Mouse (Mus musculus) right cerebral cortex, postnatal 36 days (tissue): ENCODE measurements around the gene Gm960.

Experiments
- DNase-seq, 2 experiments: peaks; one replicate each; pipeline ENCODE4 v3.0.0; 2022; ENCODE audit warnings: low spot score in 2 of 2, mixed read lengths in 1 of 2

Gm960 gene

DNA sequence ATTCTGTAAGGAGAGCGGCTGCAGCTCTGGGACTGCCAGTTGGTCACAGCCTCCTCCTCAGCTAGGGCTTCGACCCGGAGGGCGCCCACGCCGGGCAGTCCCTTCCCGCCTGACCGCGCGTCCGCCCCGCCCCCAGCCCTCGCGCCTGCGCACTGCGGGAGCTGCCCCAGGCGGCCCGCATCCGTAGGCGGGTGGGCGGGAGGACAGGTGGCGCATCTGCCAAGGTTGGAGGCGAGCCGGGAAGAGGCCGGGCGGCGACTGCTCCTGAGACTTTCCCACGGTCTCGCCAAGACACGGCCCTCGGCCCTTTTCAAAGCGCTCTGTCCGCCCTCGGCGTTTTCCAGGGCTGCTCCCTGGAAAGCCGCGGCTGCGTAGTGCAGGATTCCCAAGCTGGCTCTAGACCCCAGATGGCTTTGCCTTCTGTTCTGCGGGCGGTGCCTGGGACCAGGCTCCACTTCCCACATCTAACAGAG is at the start of gene Gm960:
TSS of gene Gm960 (minus strand) at position 464 of the 473 bp plus-strand sequence.
- DNase-seq, result peak; percentile 70 to 76

- no peak for DNase-seq
These were observed 49.3 kb upstream of the Gm960 start for GRCm38 (mm10) chr19:4747631-4748312.

GRCm38 (mm10) chr19:4746611-4747010 is 48.1 kb upstream of the Gm960 start:
- no peak for DNase-seq

DNA sequence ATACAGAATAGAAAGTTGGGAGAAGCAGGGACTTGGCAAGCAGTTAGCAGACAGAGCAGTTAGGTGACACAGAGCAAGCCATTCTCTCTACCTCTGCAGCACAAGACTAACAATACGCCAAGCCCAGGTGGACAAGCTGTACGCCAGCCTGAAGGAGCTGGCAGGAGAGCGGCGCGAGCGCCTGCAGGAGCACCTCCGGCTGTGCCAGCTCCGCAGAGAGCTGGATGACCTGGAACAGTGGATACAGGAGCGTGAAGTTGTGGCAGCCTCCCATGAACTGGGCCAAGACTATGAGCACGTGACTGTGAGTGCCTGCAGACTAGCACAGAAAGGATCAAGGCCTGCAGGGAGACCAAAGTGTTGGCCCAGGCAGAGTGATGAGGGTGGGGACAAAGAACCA is 47.2 kb upstream of the Gm960 start:
- peak in 1 of 2 experiments; percentile 40 for DNase-seq

- no peak for DNase-seq
These were observed 46.6 kb upstream of the Gm960 start for GRCm38 (mm10) chr19:4745057-4745456.

- no peak for DNase-seq
These were observed 45.6 kb upstream of the Gm960 start for GRCm38 (mm10) chr19:4744026-4744425.

DNA sequence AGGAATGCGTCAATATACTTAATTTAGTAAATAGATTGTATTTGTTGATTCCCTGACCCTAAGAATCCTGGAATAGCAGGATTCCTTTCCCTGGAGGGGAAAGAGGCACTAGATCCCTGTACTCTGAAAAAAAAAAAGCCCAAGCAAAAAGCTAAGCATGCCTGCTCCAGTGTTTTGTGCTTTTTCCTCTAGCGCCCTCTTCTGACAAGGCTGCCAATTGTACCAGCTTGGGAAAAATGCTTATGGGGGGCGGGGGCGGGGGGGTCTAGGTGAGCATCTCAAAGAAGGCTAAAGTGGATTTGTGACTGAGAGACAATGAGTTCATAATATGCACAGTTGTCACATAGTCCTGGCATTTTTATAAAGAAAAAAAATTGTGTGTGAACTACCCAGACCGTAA is 45.1 kb upstream of the Gm960 start:
- DNase-seq, result no peak

DNA sequence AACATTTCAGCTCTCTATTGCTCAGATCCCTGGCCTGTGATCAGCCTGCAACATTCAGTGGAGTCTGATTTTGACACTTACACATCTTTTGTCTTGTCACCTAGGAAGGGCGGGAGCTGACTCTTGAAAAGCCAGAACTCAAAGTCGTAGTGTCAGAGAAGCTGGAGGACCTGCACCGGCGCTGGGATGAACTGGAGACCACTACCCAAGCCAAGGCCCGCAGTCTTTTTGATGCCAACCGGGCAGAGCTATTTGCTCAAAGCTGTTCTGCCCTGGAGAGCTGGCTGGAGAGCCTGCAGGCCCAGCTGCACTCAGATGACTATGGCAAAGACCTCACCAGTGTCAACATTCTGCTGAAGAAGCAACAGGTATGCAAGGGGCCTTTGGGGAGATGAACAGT is 43.8 kb upstream of the Gm960 start:
- DNase-seq, result no peak

GRCm38 (mm10) chr19:4741482-4741881 is 43.0 kb upstream of the Gm960 start:
- DNase-seq, result no peak

GRCm38 (mm10) chr19:4739762-4740161 is 41.3 kb upstream of the Gm960 start:
- no peak for DNase-seq

DNA sequence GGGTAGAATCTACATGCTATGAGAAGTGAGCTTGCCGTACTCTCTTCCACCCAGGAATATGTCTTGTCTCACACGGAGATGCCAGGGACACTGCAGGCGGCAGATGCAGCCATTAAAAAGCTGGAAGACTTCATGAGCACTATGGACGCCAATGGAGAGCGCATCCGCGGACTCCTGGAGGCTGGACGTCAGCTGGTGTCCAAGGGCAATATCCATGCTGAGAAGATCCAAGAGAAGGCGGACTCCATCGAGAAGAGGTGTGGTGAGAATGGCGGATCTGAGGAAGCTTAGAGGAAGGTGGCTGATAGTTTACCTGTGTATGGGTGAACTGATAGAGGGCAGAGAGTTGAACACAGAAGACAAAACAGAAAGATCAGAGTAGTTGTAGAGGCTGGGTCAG is 40.6 kb upstream of the Gm960 start:
- no peak for DNase-seq

- DNase-seq, result no peak
These were observed 39.4 kb upstream of the Gm960 start for GRCm38 (mm10) chr19:4737866-4738265.

GRCm38 (mm10) chr19:4733052-4733451 is 34.6 kb upstream of the Gm960 start:
- DNase-seq, result no peak

DNA sequence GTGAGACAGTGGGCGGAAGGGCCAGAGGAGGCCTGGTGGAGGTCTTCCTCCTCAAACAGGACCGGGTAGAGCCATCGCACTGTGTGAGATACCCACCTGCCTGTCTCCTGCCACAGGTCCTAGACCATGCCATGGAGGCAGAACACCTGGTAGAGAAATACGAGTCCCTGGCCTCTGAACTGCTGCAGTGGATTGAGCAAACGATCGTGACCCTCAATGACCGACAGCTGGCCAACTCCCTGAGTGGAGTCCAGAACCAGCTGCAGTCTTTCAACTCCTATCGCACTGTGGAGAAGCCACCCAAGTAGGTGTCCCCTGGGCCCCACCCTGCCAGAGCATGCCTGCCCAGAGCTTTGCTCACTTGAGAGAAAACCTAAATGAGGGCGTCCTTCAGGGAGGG is 30.7 kb upstream of the Gm960 start:
- DNase-seq, result no peak

GRCm38 (mm10) chr19:4720671-4721244 is 22.3 kb upstream of the Gm960 start:
- DNase-seq, result no peak

DNA sequence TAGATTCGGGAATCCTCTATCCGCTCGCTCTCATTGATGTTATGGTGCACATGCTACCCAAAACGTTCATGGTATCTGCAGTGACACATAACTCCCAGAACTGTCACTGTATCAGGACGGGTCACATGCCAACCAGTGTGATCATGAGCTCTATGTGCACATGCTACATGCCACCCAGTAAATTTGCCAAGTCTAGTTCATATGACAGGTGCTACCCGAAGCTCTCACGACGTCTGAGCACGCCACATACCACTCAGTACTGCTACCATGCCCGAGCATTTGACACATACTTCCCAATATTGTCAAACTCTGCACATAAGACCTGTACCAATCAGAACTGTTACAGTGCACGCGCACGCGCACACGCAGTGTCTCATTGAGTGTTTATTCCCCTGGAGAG is 21.6 kb upstream of the Gm960 start:
- no peak for DNase-seq

GRCm38 (mm10) chr19:4719351-4719764 is 20.9 kb upstream of the Gm960 start:
- no peak for DNase-seq

DNA sequence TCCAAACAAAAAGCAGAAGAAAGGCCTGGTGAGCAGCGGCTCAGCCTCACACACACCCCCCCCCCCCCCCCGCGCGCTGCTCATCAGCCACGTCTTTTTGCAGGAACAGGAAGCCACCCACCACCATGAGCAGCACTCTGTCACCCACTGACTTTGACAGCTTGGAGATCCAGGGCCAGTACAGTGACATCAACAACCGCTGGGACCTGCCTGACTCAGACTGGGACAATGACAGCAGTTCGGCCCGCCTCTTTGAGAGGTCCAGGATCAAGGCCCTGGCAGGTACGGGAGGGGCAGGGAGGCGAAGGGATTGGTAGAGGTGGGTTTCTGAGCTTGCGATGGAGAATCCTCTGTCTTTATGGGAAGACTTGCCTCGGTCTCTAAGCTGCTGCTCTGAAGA is 20.2 kb upstream of the Gm960 start:
- DNase-seq, result no peak

- DNase-seq, result no peak
These were observed 18.8 kb upstream of the Gm960 start for GRCm38 (mm10) chr19:4717281-4717680.

- no peak for DNase-seq
These were observed 18.3 kb upstream of the Gm960 start for GRCm38 (mm10) chr19:4716756-4717155.

GRCm38 (mm10) chr19:4713886-4714285 is 15.4 kb upstream of the Gm960 start:
- DNase-seq, result no peak

DNA sequence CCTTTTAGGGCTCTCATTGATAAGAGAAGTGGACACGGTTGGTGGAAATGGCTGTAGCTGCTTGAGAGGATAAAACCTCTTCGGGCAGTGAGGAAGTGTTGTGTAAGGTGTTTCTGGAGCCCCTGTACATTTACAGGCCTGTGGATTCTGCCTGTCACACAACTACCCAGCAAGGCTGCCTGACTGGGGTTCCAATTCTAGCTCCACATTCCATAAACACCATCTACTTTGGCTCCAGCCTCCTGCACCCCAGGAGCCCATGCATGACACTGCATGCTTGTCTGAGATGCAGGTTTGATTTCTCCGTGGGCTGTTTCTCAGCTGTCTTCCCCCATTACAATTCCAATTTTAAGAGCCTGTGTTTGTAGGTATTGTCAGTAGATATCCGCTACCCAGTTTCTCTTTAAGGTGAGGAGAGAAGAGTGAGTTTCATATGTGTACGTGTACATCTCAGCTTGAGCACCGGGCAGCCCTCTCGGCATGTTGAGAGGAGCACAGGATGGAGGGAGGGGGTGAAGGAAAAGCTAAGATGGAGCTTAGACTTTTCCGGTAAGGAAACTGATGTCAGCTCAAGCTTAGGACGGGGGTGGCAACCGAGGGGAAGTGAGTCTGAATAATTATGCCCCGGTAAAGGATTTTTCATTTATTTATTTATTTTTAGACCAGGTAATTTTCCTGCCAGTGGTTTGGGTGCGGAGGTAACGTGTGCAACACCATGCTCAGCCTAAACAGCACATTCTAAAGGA is 14.5 kb upstream of the Gm960 start:
- DNase-seq, result no peak
